Mouse (Mus musculus) liver, embryonic 12.5 days (tissue): Measurements from ENCODE around the gene Ssmem1. TPM values are rescaled to one million over a fixed set of nuclear protein-coding genes. Genes with fewer than 3 reads are reported as not detected.

Experiments
- ATAC-seq: fragments of 200-750 bp; cut with Nextera tagmentation; 2 replicates; pipeline ENCODE4 v1.8.0; 2017; ENCODE audit warnings: moderate number of reproducible peaks, mild to moderate bottlenecking, moderate library complexity
- H3K27ac ChIP-seq: fragments of 300-500 bp; sonication (generic); 2 replicates; pipeline ENCODE4 v1.5.1; 2016; ENCODE audit warnings: mild to moderate bottlenecking
- H3K27me3 ChIP-seq: fragments of 300-500 bp; sonication (generic); replicated peaks from 2 replicates; pipeline ENCODE4 v1.6.1; 2016; ENCODE audit warnings: mild to moderate bottlenecking, moderate library complexity
- H3K36me3 ChIP-seq: fragments of 300-500 bp; sonication (generic); 2 replicates; pipeline ENCODE4 v1.6.1; 2016; ENCODE audit warnings: mild to moderate bottlenecking, moderate library complexity
- H3K4me1 ChIP-seq: fragments of 300-500 bp; sonication (generic); 2 replicates; pipeline ENCODE4 v1.6.1; 2016
- H3K4me2 ChIP-seq: fragments of 300-500 bp; sonication (generic); 2 replicates; pipeline ENCODE4 v1.6.1; 2016; ENCODE audit warnings: mild to moderate bottlenecking, moderate library complexity
- H3K4me3 ChIP-seq: fragments of 300-500 bp; sonication (generic); 2 replicates; pipeline ENCODE4 v1.5.1; 2016; ENCODE audit warnings: mild to moderate bottlenecking, moderate library complexity
- H3K9ac ChIP-seq: fragments of 300-500 bp; sonication (generic); 2 replicates; pipeline ENCODE4 v1.6.1; 2016; ENCODE audit warnings: mild to moderate bottlenecking, moderate library complexity
- H3K9me3 ChIP-seq: fragments of 300-500 bp; sonication (generic); replicated peaks from 2 replicates; pipeline ENCODE4 v1.6.1; 2016; ENCODE audit warnings: mild to moderate bottlenecking, moderate library complexity
- WGBS: fragments of 180-500 bp; shearing (Covaris S2); methylation state at CpG from one replicate; pipeline ENCODE4 v1.1.7; 2016; ENCODE audit not compliant: insufficient replicate concordance; 5-methylcytosine and 5-hydroxymethylcytosine counted together
- polyA plus RNA-seq: library from polyadenylated mRNA; unstranded; fragments of >200 nt; fragmentation: Nextera tagmentation; extraction: Ambion mirVana; gene quantifications from 2 replicates; pipeline ENCODE4 v1.2.1, GENCODE M21; 2016

The Ssmem1 gene
- polyA plus RNA-seq, 1 experiment from 2014 or later: 0.14 TPM

GRCm38 (mm10) chr6:30563575-30563974 lies 53.9 kb downstream of the Ssmem1 start:
- no peak overlapping the region for H3K27ac ChIP-seq
- no peaks in the 10 kb centered on the region for H3K9me3 ChIP-seq
- no peak overlapping the region for H3K4me2 ChIP-seq
- H3K4me3 ChIP-seq: no peak overlapping the region
- 0 out of 2 replicates have a peak, but pooled peaks cover 4% of the 10 kb centered on the region for H3K27me3 ChIP-seq
- H3K36me3 ChIP-seq: no peaks in the 10 kb centered on the region
- WGBS: 55% methylated on average over 6 of the region's 6 CpGs
- no peak overlapping the region for H3K9ac ChIP-seq
- H3K4me1 ChIP-seq: no peaks in the 10 kb centered on the region
- no peak for ATAC-seq

GRCm38 (mm10) chr6:30564051-30564450 lies 54.4 kb downstream of the Ssmem1 start:
- no peaks in the 10 kb centered on the region for H3K9me3 ChIP-seq
- no peak overlapping the region for H3K27ac ChIP-seq
- no peak overlapping the region for H3K4me3 ChIP-seq
- H3K36me3 ChIP-seq: no peaks in the 10 kb centered on the region
- H3K4me2 ChIP-seq: no peak overlapping the region
- no peak for ATAC-seq
- H3K4me1 ChIP-seq: no peaks in the 10 kb centered on the region
- WGBS: 78% methylated on average over 6 of the region's 6 CpGs
- H3K27me3 ChIP-seq: 0 out of 2 replicates have a peak, but pooled peaks cover 4% of the 10 kb centered on the region
- no peak overlapping the region for H3K9ac ChIP-seq

- H3K4me1 ChIP-seq: no peaks in the 10 kb centered on the region
- H3K36me3 ChIP-seq: no peaks in the 10 kb centered on the region
- H3K27ac ChIP-seq: no peak within 1 kb of the TSS
- no peak for ATAC-seq
- no peak within 1 kb of the TSS for H3K4me2 ChIP-seq
- no peak within 1 kb of the TSS for H3K9ac ChIP-seq
- WGBS: 65% methylated on average over 5 of the region's 5 CpGs
- no peaks in the 10 kb centered on the region for H3K9me3 ChIP-seq
- peaks cover 13% of the 10 kb centered on the region; the same call in 1 of the 2 replicates for H3K27me3 ChIP-seq
- no peak within 1 kb of the TSS for H3K4me3 ChIP-seq
Measured at GRCm38 (mm10) chr6:30568069-30568468, 58.4 kb downstream of the Ssmem1 start, which contains the start of gene Cpa4. Gene Cpa4 (plus strand): TSS chr6:30568369.

- 80% methylated on average over 10 of the region's 10 CpGs for WGBS
- no peak overlapping the region for H3K4me2 ChIP-seq
- H3K36me3 ChIP-seq: no peaks in the 10 kb centered on the region
- H3K27ac ChIP-seq: no peak overlapping the region
- no peak overlapping the region for H3K4me3 ChIP-seq
- ATAC-seq: no peak
- H3K4me1 ChIP-seq: no peaks in the 10 kb centered on the region
- no peaks in the 10 kb centered on the region for H3K9me3 ChIP-seq
- peaks cover 13% of the 10 kb centered on the region; the same call in 1 of the 2 replicates for H3K27me3 ChIP-seq
- no peak overlapping the region for H3K9ac ChIP-seq
Measured at GRCm38 (mm10) chr6:30569331-30569730, 59.7 kb downstream of the Ssmem1 start.

Other genes with a start within 250 kb of the Ssmem1 start
- gene Ube2h, start 205.3 kb upstream of the Ssmem1 start, polyA plus RNA-seq: 31.6 and 33.4 TPM in 2 replicates
- 40.8 and 41.9 TPM in 2 replicates for gene Zc3hc1, start 118.8 kb upstream of the Ssmem1 start, polyA plus RNA-seq
- gene Klhdc10, start 108.0 kb upstream of the Ssmem1 start, polyA plus RNA-seq: 18.8 and 20.1 TPM in 2 replicates
- 29.2 and 30.9 TPM in 2 replicates for gene Tmem209, start 66 bp upstream of the Ssmem1 start, polyA plus RNA-seq
- 0.77 and 1.2 TPM in 2 replicates for gene Cpa2, start 31.7 kb downstream of the Ssmem1 start, polyA plus RNA-seq
- 0.12 and 0.35 TPM in 2 replicates for gene Cpa4, start 58.5 kb downstream of the Ssmem1 start, polyA plus RNA-seq
- 0.11 TPM in 1 of 2 replicates, not detected in the other for gene Cpa5, start 101.2 kb downstream of the Ssmem1 start, polyA plus RNA-seq
- gene Cpa1, start 129.4 kb downstream of the Ssmem1 start, polyA plus RNA-seq: 0.54 and 0.91 TPM in 2 replicates
- 5.6 and 6.1 TPM in 2 replicates for gene Cep41, start 183.9 kb downstream of the Ssmem1 start, polyA plus RNA-seq
- gene Mest, start 213.7 kb downstream of the Ssmem1 start, polyA plus RNA-seq: 372 and 384 TPM in 2 replicates